Mouse (Mus musculus): Measurements from ENCODE around the gene Rasgrp2. TPM values are rescaled to one million over a fixed set of nuclear protein-coding genes. Genes with fewer than 3 reads are reported as not detected.

Rasgrp2 gene
- total RNA-seq, 1 experiment, result 81.7 TPM

GRCm38 (mm10) chr19:6427653-6428434 is 28.7 kb downstream of the Rasgrp2 start:
- Histone ChIP-seq H3K4me1 (ENCODE audit: control insufficient read depth in 2 of 2, insufficient read depth in 2 of 2, low read length in 2 of 2, poor library complexity in 1 of 2) (peaks cover 0 to 9% of the 10 kb centered on the region in 2 experiments; a peak in 2 of 4 replicates), H3K27ac (ENCODE audit: insufficient read depth, low read depth, low read length, poor library complexity, severe bottlenecking) (no peak overlapping the region), H3K36me3 (ENCODE audit: control insufficient read depth, insufficient read depth, low read length, poor library complexity, severe bottlenecking) (no peaks in the 10 kb centered on the region), H3K9me3 (ENCODE audit: control insufficient read depth, insufficient read depth, low read depth, low read length) (no peaks in the 10 kb centered on the region), H3K4me3 (ENCODE audit: insufficient read depth in 1 of 2, low read depth in 1 of 2, low read length in 2 of 2, poor library complexity in 1 of 2, severe bottlenecking in 1 of 2) (peak overlapping the region; percentile 54 to 70), H3K9ac (ENCODE audit: insufficient read depth, low read depth, low read length, poor library complexity, severe bottlenecking) (peak overlapping the region; percentile 48)
- no peak for DNase-seq (ENCODE audit: low read depth, low spot score)
- TF ChIP-seq MAFK (IDR thresholded peaks at IDR 0.05; ENCODE audit: insufficient read depth, low read depth, low read length) (no peak), CHD2 (IDR thresholded peaks at IDR 0.05; ENCODE audit: low read depth, low read length) (no peak), ZNF384 (IDR thresholded peaks at IDR 0.05; ENCODE audit: low read depth, low read length) (no peak), ZC3H11A (IDR thresholded peaks at IDR 0.05; ENCODE audit: borderline replicate concordance, low read depth, low read length) (no peak)
- in situ Hi-C loops (cut with MboI; ENCODE audit: low sequenced_read_pairs in 2 of 2, unreplicated experiment in 2 of 2), result no loop called here

DNA sequence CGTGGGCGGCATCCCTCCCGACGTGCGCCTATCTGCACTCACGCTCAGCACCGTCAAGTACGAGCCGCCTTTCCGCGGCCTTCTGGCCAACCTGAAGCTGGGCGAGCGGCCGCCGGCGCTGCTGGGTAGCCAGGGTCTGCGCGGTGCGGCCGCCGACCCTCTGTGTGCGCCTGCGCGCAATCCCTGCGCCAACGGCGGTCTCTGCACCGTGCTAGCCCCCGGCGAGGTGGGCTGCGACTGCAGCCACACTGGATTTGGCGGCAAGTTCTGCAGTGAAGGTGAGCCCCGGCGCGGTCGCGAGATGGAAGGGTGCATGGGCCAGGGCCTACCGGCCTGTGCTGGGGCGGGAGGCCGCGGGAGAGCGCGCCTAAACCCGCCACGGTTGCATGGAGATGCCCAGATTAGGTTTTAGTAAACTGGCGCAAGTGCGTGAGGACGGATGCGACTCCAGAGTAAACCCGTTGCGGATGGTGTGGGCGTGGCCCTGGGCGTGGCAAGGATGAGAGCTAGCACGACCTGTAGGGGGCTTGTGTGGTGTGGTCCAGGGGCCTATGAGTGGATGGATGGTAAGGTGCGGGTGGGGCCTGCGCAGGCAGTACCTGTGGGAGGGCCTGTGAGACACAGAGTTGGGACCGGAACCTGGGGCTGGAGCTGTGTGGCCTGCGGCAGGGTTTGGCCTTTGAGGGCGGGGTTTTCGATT is 29.5 kb downstream of the Rasgrp2 start:
- Histone ChIP-seq H3K4me3 (ENCODE audit: insufficient read depth in 1 of 2, low read depth in 1 of 2, low read length in 2 of 2, poor library complexity in 1 of 2, severe bottlenecking in 1 of 2) (peak overlapping the region; percentile 54 to 70), H3K27ac (ENCODE audit: insufficient read depth, low read depth, low read length, poor library complexity, severe bottlenecking) (no peak overlapping the region), H3K9me3 (ENCODE audit: control insufficient read depth, insufficient read depth, low read depth, low read length) (no peaks in the 10 kb centered on the region), H3K4me1 (ENCODE audit: control insufficient read depth in 2 of 2, insufficient read depth in 2 of 2, low read length in 2 of 2, poor library complexity in 1 of 2) (peaks cover 0 to 9% of the 10 kb centered on the region in 2 experiments; a peak in 2 of 4 replicates), H3K9ac (ENCODE audit: insufficient read depth, low read depth, low read length, poor library complexity, severe bottlenecking) (peak overlapping the region; percentile 48), H3K36me3 (ENCODE audit: control insufficient read depth, insufficient read depth, low read length, poor library complexity, severe bottlenecking) (no peaks in the 10 kb centered on the region)
- in situ Hi-C loops (cut with MboI; ENCODE audit: low sequenced_read_pairs in 2 of 2, unreplicated experiment in 2 of 2), result no loop called here
- TF ChIP-seq ZNF384 (IDR thresholded peaks at IDR 0.05; ENCODE audit: low read depth, low read length) (no peak), ZC3H11A (IDR thresholded peaks at IDR 0.05; ENCODE audit: borderline replicate concordance, low read depth, low read length) (no peak), CHD2 (IDR thresholded peaks at IDR 0.05; ENCODE audit: low read depth, low read length) (no peak), HCFC1 (IDR thresholded peaks at IDR 0.05; ENCODE audit: borderline replicate concordance, insufficient read depth, low read length) (no peak), MAFK (IDR thresholded peaks at IDR 0.05; ENCODE audit: insufficient read depth, low read depth, low read length) (no peak)
- DNase-seq (ENCODE audit: low read depth, low spot score), result peak; percentile 90

- no peak overlapping the region for H3K4me3 ChIP-seq (ENCODE audit: insufficient read depth in 1 of 2, low read depth in 1 of 2, low read length in 2 of 2, poor library complexity in 1 of 2, severe bottlenecking in 1 of 2)
- no peaks in the 10 kb centered on the region for H3K9me3 ChIP-seq (ENCODE audit: control insufficient read depth, insufficient read depth, low read depth, low read length)
- TF ChIP-seq HCFC1 (IDR thresholded peaks at IDR 0.05; ENCODE audit: borderline replicate concordance, insufficient read depth, low read length), result no peak
- no peak for TF ChIP-seq ZC3H11A (IDR thresholded peaks at IDR 0.05; ENCODE audit: borderline replicate concordance, low read depth, low read length)
- no peak for TF ChIP-seq ZNF384 (IDR thresholded peaks at IDR 0.05; ENCODE audit: low read depth, low read length)
- TF ChIP-seq MAFK (IDR thresholded peaks at IDR 0.05; ENCODE audit: insufficient read depth, low read depth, low read length), result no peak
- TF ChIP-seq CHD2 (IDR thresholded peaks at IDR 0.05; ENCODE audit: low read depth, low read length), result no peak
- DNase-seq (ENCODE audit: low read depth, low spot score), result no peak
- no peaks in the 10 kb centered on the region for H3K36me3 ChIP-seq (ENCODE audit: control insufficient read depth, insufficient read depth, low read length, poor library complexity, severe bottlenecking)
- in situ Hi-C loops (cut with MboI; ENCODE audit: low sequenced_read_pairs in 2 of 2, unreplicated experiment in 2 of 2), result no loop called here
- H3K27ac ChIP-seq (ENCODE audit: insufficient read depth, low read depth, low read length, poor library complexity, severe bottlenecking), result no peak overlapping the region
- peaks cover 0 to 2% of the 10 kb centered on the region in 2 experiments; a peak in 1 of 4 replicates for H3K4me1 ChIP-seq (ENCODE audit: control insufficient read depth in 2 of 2, insufficient read depth in 2 of 2, low read length in 2 of 2, poor library complexity in 1 of 2)
- no peak overlapping the region for H3K9ac ChIP-seq (ENCODE audit: insufficient read depth, low read depth, low read length, poor library complexity, severe bottlenecking)
Measured at GRCm38 (mm10) chr19:6443016-6443415, 43.9 kb downstream of the Rasgrp2 start.

GRCm38 (mm10) chr19:6445761-6446423 is 46.8 kb downstream of the Rasgrp2 start:
- Histone ChIP-seq H3K9me3 (ENCODE audit: control insufficient read depth, insufficient read depth, low read depth, low read length) (no peaks in the 10 kb centered on the region), H3K27ac (ENCODE audit: insufficient read depth, low read depth, low read length, poor library complexity, severe bottlenecking) (no peak overlapping the region), H3K4me1 (ENCODE audit: control insufficient read depth in 2 of 2, insufficient read depth in 2 of 2, low read length in 2 of 2, poor library complexity in 1 of 2) (peaks cover 2 to 9% of the 10 kb centered on the region in 2 experiments; a peak in 1 of 4 replicates), H3K9ac (ENCODE audit: insufficient read depth, low read depth, low read length, poor library complexity, severe bottlenecking) (no peak overlapping the region), H3K36me3 (ENCODE audit: control insufficient read depth, insufficient read depth, low read length, poor library complexity, severe bottlenecking) (no peaks in the 10 kb centered on the region), H3K4me3 (ENCODE audit: insufficient read depth in 1 of 2, low read depth in 1 of 2, low read length in 2 of 2, poor library complexity in 1 of 2, severe bottlenecking in 1 of 2) (no peak overlapping the region)
- no peak for DNase-seq (ENCODE audit: low read depth, low spot score)
- TF ChIP-seq HCFC1 (IDR thresholded peaks at IDR 0.05; ENCODE audit: borderline replicate concordance, insufficient read depth, low read length) (no peak), ZC3H11A (IDR thresholded peaks at IDR 0.05; ENCODE audit: borderline replicate concordance, low read depth, low read length) (no peak), MAFK (IDR thresholded peaks at IDR 0.05; ENCODE audit: insufficient read depth, low read depth, low read length) (no peak), CHD2 (IDR thresholded peaks at IDR 0.05; ENCODE audit: low read depth, low read length) (no peak), ZNF384 (IDR thresholded peaks at IDR 0.05; ENCODE audit: low read depth, low read length) (no peak)
- in situ Hi-C loops (cut with MboI; ENCODE audit: low sequenced_read_pairs in 2 of 2, unreplicated experiment in 2 of 2), result no loop called here
